Mouse (Mus musculus): Measurements from ENCODE around the gene Cd300ld. TPM values are rescaled to one million over a fixed set of nuclear protein-coding genes. Genes with fewer than 3 reads are reported as not detected.

The Cd300ld gene
- polyA plus RNA-seq (2014; fragmentation: Illumina TruSeq; extraction: RNeasy Lipid Tissue Mini Kit (QIAGEN cat#74804); ENCODE audit: low read depth, low replicate concordance), result 0.97 TPM

GRCm38 (mm10) chr11:114989793-114990192 lies at the start of gene Cd300ld:
TSS of gene Cd300ld (minus strand) at chr11:114989922.

GRCm38 (mm10) chr11:115037669-115038068 lies 47.9 kb upstream of the Cd300ld start, which contains the start of gene Cd300ld5:
TSS of gene Cd300ld5 (minus strand) at chr11:115037769.

GRCm38 (mm10) chr11:115026912-115027311 lies 37.2 kb upstream of the Cd300ld start, which contains the start of gene Cd300ld4:
TSS of gene Cd300ld4 (minus strand) at chr11:115027012.

GRCm38 (mm10) chr11:115016093-115016492 lies 26.4 kb upstream of the Cd300ld start, which contains the start of gene Cd300ld2:
TSS of gene Cd300ld2 (minus strand) at chr11:115016193.

GRCm38 (mm10) chr11:115001474-115002040 lies 11.8 kb upstream of the Cd300ld start, which contains the start of gene Cd300c2:
TSS of gene Cd300c2 (minus strand) at chr11:115001880.

GRCm38 (mm10) chr11:114968752-114969207 lies 20.9 kb downstream of the Cd300ld start, which contains the start of gene Cd300c:
TSS of gene Cd300c (minus strand) at chr11:114969157.

GRCm38 (mm10) chr11:114934144-114934543 lies 55.6 kb downstream of the Cd300ld start, which contains the start of gene Cd300lb:
TSS of gene Cd300lb (minus strand) at chr11:114934386.

Other genes with a start within 250 kb of the Cd300ld start
- gene Kif19a, start 224.5 kb downstream of the Cd300ld start, polyA plus RNA-seq (2014; fragmentation: Illumina TruSeq; extraction: RNeasy Lipid Tissue Mini Kit (QIAGEN cat#74804); ENCODE audit: low read depth, low replicate concordance), result not detected
- gene Btbd17, start 194.0 kb downstream of the Cd300ld start, polyA plus RNA-seq (2014; fragmentation: Illumina TruSeq; extraction: RNeasy Lipid Tissue Mini Kit (QIAGEN cat#74804); ENCODE audit: low read depth, low replicate concordance), result not detected
- gene Gpr142, start 191.0 kb downstream of the Cd300ld start, polyA plus RNA-seq (2014; fragmentation: Illumina TruSeq; extraction: RNeasy Lipid Tissue Mini Kit (QIAGEN cat#74804); ENCODE audit: low read depth, low replicate concordance), result not detected
- 24.3 TPM for gene Gprc5c, start 138.8 kb downstream of the Cd300ld start, polyA plus RNA-seq (2014; fragmentation: Illumina TruSeq; extraction: RNeasy Lipid Tissue Mini Kit (QIAGEN cat#74804); ENCODE audit: low read depth, low replicate concordance)
- 0.36 TPM for gene Cd300a, start 99.9 kb downstream of the Cd300ld start, polyA plus RNA-seq (2014; fragmentation: Illumina TruSeq; extraction: RNeasy Lipid Tissue Mini Kit (QIAGEN cat#74804); ENCODE audit: low read depth, low replicate concordance)
- gene Cd300lb, start 55.5 kb downstream of the Cd300ld start, polyA plus RNA-seq (2014; fragmentation: Illumina TruSeq; extraction: RNeasy Lipid Tissue Mini Kit (QIAGEN cat#74804); ENCODE audit: low read depth, low replicate concordance), result not detected
- not detected for gene Cd300c, start 20.8 kb downstream of the Cd300ld start, polyA plus RNA-seq (2014; fragmentation: Illumina TruSeq; extraction: RNeasy Lipid Tissue Mini Kit (QIAGEN cat#74804); ENCODE audit: low read depth, low replicate concordance)
- gene Cd300c2, start 12.0 kb upstream of the Cd300ld start, polyA plus RNA-seq (2014; fragmentation: Illumina TruSeq; extraction: RNeasy Lipid Tissue Mini Kit (QIAGEN cat#74804); ENCODE audit: low read depth, low replicate concordance), result 0.53 TPM
- gene Cd300ld2, start 26.3 kb upstream of the Cd300ld start, polyA plus RNA-seq (2014; fragmentation: Illumina TruSeq; extraction: RNeasy Lipid Tissue Mini Kit (QIAGEN cat#74804); ENCODE audit: low read depth, low replicate concordance), result not detected
- gene Cd300ld4, start 37.1 kb upstream of the Cd300ld start, polyA plus RNA-seq (2014; fragmentation: Illumina TruSeq; extraction: RNeasy Lipid Tissue Mini Kit (QIAGEN cat#74804); ENCODE audit: low read depth, low replicate concordance), result not detected
- gene Cd300ld5, start 47.8 kb upstream of the Cd300ld start, polyA plus RNA-seq (2014; fragmentation: Illumina TruSeq; extraction: RNeasy Lipid Tissue Mini Kit (QIAGEN cat#74804); ENCODE audit: low read depth, low replicate concordance), result not detected
- gene Cd300ld3, start 58.5 kb upstream of the Cd300ld start, polyA plus RNA-seq (2014; fragmentation: Illumina TruSeq; extraction: RNeasy Lipid Tissue Mini Kit (QIAGEN cat#74804); ENCODE audit: low read depth, low replicate concordance), result not detected
- gene Cd300e, start 72.3 kb upstream of the Cd300ld start, polyA plus RNA-seq (2014; fragmentation: Illumina TruSeq; extraction: RNeasy Lipid Tissue Mini Kit (QIAGEN cat#74804); ENCODE audit: low read depth, low replicate concordance), result not detected
- gene Rab37, start 101.5 kb upstream of the Cd300ld start, polyA plus RNA-seq (2014; fragmentation: Illumina TruSeq; extraction: RNeasy Lipid Tissue Mini Kit (QIAGEN cat#74804); ENCODE audit: low read depth, low replicate concordance), result not detected
- not detected for gene Cd300lf, start 144.1 kb upstream of the Cd300ld start, polyA plus RNA-seq (2014; fragmentation: Illumina TruSeq; extraction: RNeasy Lipid Tissue Mini Kit (QIAGEN cat#74804); ENCODE audit: low read depth, low replicate concordance)
- 36.7 TPM for gene Slc9a3r1, start 173.4 kb upstream of the Cd300ld start, polyA plus RNA-seq (2014; fragmentation: Illumina TruSeq; extraction: RNeasy Lipid Tissue Mini Kit (QIAGEN cat#74804); ENCODE audit: low read depth, low replicate concordance)
- 0.57 TPM for gene Tmem104, start 197.6 kb upstream of the Cd300ld start, polyA plus RNA-seq (2014; fragmentation: Illumina TruSeq; extraction: RNeasy Lipid Tissue Mini Kit (QIAGEN cat#74804); ENCODE audit: low read depth, low replicate concordance)
- 1.6 TPM for gene Nat9, start 197.9 kb upstream of the Cd300ld start, polyA plus RNA-seq (2014; fragmentation: Illumina TruSeq; extraction: RNeasy Lipid Tissue Mini Kit (QIAGEN cat#74804); ENCODE audit: low read depth, low replicate concordance)

Measured in kidney, adult 10 weeks (tissue).